Mouse (Mus musculus) gastrocnemius, postnatal 14 days (tissue): ENCODE measurements around the gene Pld4. TPM values are rescaled to one million over a fixed set of nuclear protein-coding genes. Genes with fewer than 3 reads are reported as not detected.
"Not testable (repeated sequence)": the region's sequence is repeated elsewhere in the genome, so short reads cannot be mapped to it uniquely, and the experiment has no call there.

Experiments
- DNase-seq: peaks from one replicate; pipeline ENCODE4 v3.0.0; 2021; ENCODE audit warnings: mixed read lengths
- intact Hi-C: fragments of 180-260 bp; cut with DNase I; formaldehyde crosslinking; loops from one replicate; pipeline ENCODE4 v1.15.1; 2025; ENCODE audit warnings: low total_unique reads
- microRNA-seq, 2 experiments: library from miRNA; unstranded; fragments of <30 nt; microRNA quantifications; one replicate each; pipeline ENCODE4 v1.2.0; 2021
- total RNA-seq, 2 experiments: library from RNA; stranded (reverse); gene quantifications; 2 replicates each; pipeline ENCODE4 v1.2.3; 2021

Gene Pld4
- total RNA-seq, 2 experiments from 2014 or later = 3.2 to 4.1 TPM

- intact Hi-C loops, DNase-seq: not testable (repeated sequence)
These were observed 56.4 kb downstream of the Pld4 start for GRCm38 (mm10) chr12:112816866-112817265.

Small RNAs within 50 kb of the gene (microRNA-seq; reads per million reads assigned to microRNA genes)
- 0 to 0.64 reads per million in 2 experiments for gene Mir6940

Other genes starting within 250 kb of the Pld4 start
- gene Tmem179, start 243.9 kb upstream of the Pld4 start, total RNA-seq = not detected
- 10 to 100 TPM; 15.0 to 16.1 TPM for gene Inf2, start 171.9 kb upstream of the Pld4 start, total RNA-seq
- gene Adssl1, start 140.6 kb upstream of the Pld4 start, total RNA-seq = 100 to 1,000 TPM; 462 to 471 TPM
- 10 to 100 TPM; 16.9 to 18.7 TPM for gene Siva1, start 116.0 kb upstream of the Pld4 start, total RNA-seq
- gene Akt1, start 85.8 kb upstream of the Pld4 start, total RNA-seq = 10 to 100 TPM; 78.3 to 89.4 TPM
- 1 to 10 TPM; 1.3 to 2.1 TPM for gene Zbtb42, start 81.8 kb upstream of the Pld4 start, total RNA-seq
- gene Cep170b, start 40.2 kb upstream of the Pld4 start, total RNA-seq = 10 to 100 TPM; 10.9 to 14.4 TPM
- gene Ahnak2, start 42.0 kb downstream of the Pld4 start, total RNA-seq = 10 to 100 TPM in 1 of 2 experiments, 1 to 10 TPM in 1; 7.8 to 11.3 TPM
- gene Clba1, start 48.3 kb downstream of the Pld4 start, total RNA-seq = under 1 TPM; 0.62 to 0.73 TPM
- gene Cdca4, start 68.8 kb downstream of the Pld4 start, total RNA-seq = 1 to 10 TPM; 4.3 to 5.8 TPM
- gene Gpr132, start 107.6 kb downstream of the Pld4 start, total RNA-seq = under 1 TPM in 1 of 2 experiments, not detected in 1; 0.10 TPM
- gene Jag2, start 169.1 kb downstream of the Pld4 start, total RNA-seq = 10 to 100 TPM; 24.2 to 25.5 TPM
- gene Nudt14, start 181.5 kb downstream of the Pld4 start, total RNA-seq = 10 to 100 TPM; 14.8 to 17.5 TPM
- gene Btbd6, start 215.8 kb downstream of the Pld4 start, total RNA-seq = 10 to 100 TPM in 1 of 2 experiments, 1 to 10 TPM in 1; 7.3 to 10.2 TPM
- gene Brf1, start 240.0 kb downstream of the Pld4 start, total RNA-seq = 10 to 100 TPM; 21.4 to 22.7 TPM